Mouse (Mus musculus) thymus, adult 2 months (tissue): ENCODE results near the gene Srrm3.

Source experiments
- CTCF ChIP-seq: fragments of 200-500 bp; IDR thresholded peaks from 2 replicates; pipeline ENCODE4 v1.5.1; 2012; ENCODE audit warnings: mild to moderate bottlenecking, control low read depth, low read length, moderate library complexity, borderline replicate concordance; ENCODE audit not compliant: control insufficient read depth, poor library complexity, insufficient read depth; ENCODE audit errors: extremely low read depth
- POLR2A ChIP-seq: fragments of 200-500 bp; IDR thresholded peaks from 2 replicates; pipeline ENCODE4 v1.6.1; 2012; ENCODE audit warnings: mild to moderate bottlenecking, low read length, control low read depth, moderate library complexity; ENCODE audit not compliant: control insufficient read depth, poor library complexity, insufficient read depth; ENCODE audit errors: extremely low read depth

DNA sequence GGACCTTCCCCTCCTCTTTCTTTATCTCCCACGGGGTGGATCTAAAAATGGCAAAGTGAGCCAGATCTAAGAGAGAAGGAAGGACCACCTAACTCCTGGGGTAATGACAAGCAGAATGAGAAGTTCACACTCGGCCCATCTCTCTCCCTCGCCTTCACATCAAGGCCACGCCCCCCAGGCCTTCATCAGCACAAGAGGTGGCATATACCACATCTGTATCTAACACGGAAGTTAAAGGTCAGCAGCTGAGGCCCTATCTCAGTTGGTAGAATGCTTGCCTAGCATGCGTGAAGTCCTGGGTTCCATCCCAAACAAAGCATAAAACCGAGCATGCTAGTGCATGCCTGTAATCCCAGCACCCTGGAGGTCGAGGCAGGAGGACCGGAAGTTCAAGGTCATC is 67.1 kb downstream of the Srrm3 start:
- TF ChIP-seq CTCF, result no peak
- TF ChIP-seq POLR2A, result no peak
